Mouse (Mus musculus) embryonic facial prominence, embryonic 11.5 days (tissue): ENCODE measurements at regions not wholly inside any gene's neighbourhood (a gene's known extent, or its start where the extent isn't known, plus 50 kb on each side); places are given as distances from the start of the nearest gene placed in this dataset.

Source experiments
- ATAC-seq: fragments of 200-750 bp; cut with Nextera tagmentation; replicated peaks from 2 replicates; pipeline ENCODE4 v1.8.0; 2017; ENCODE audit warnings: low read depth; ENCODE audit not compliant: insufficient number of reproducible peaks, low FRiP score, low TSS enrichment
- DNase-seq: peaks from one replicate; pipeline ENCODE4 v3.0.0-alpha.2; 2015; ENCODE audit warnings: low spot score
- H3K27ac ChIP-seq: fragments of 300-500 bp; sonication (generic); replicated peaks from 2 replicates; pipeline ENCODE4 v1.5.1; 2014; ENCODE audit warnings: mild to moderate bottlenecking, low read depth, low read length, control low read depth
- H3K27me3 ChIP-seq: fragments of 300-500 bp; sonication (generic); 2 replicates; pipeline ENCODE4 v1.6.1; 2014; ENCODE audit warnings: mild to moderate bottlenecking, low read length, moderate library complexity, mixed read lengths; ENCODE audit not compliant: control insufficient read depth, insufficient read depth
- H3K36me3 ChIP-seq: fragments of 300-500 bp; sonication (generic); replicated peaks from 2 replicates; pipeline ENCODE4 v1.6.1; 2014; ENCODE audit warnings: low read depth, mild to moderate bottlenecking, low read length, moderate library complexity, mixed read lengths; ENCODE audit not compliant: control insufficient read depth, insufficient read depth
- H3K4me1 ChIP-seq: fragments of 300-500 bp; sonication (generic); 2 replicates; pipeline ENCODE4 v1.6.1; 2014; ENCODE audit warnings: low read length, mixed read lengths; ENCODE audit not compliant: control insufficient read depth, insufficient read depth
- H3K4me2 ChIP-seq: fragments of 300-500 bp; sonication (generic); 2 replicates; pipeline ENCODE4 v1.6.1; 2014; ENCODE audit warnings: low read depth, mild to moderate bottlenecking, control low read depth, low read length, moderate library complexity
- H3K4me3 ChIP-seq: fragments of 300-500 bp; sonication (generic); 2 replicates; pipeline ENCODE4 v1.5.1; 2014; ENCODE audit warnings: low read depth, low read length, control low read depth
- H3K9ac ChIP-seq: fragments of 300-500 bp; sonication (generic); replicated peaks from 2 replicates; pipeline ENCODE4 v1.6.1; 2014; ENCODE audit warnings: mild to moderate bottlenecking, control low read depth, low read length
- H3K9me3 ChIP-seq: fragments of 300-500 bp; sonication (generic); replicated peaks from 2 replicates; pipeline ENCODE4 v1.6.1; 2016; ENCODE audit warnings: mild to moderate bottlenecking, low read length, inconsistent platforms, mixed read lengths; ENCODE audit not compliant: control insufficient read depth
- WGBS: fragments of 180-500 bp; shearing (Covaris S2); extraction: QIAGEN DNeasy Blood & Tissue Kit; methylation state at CpG from one replicate; pipeline ENCODE4 v1.1.7; 2014; 5-methylcytosine and 5-hydroxymethylcytosine counted together

DNA sequence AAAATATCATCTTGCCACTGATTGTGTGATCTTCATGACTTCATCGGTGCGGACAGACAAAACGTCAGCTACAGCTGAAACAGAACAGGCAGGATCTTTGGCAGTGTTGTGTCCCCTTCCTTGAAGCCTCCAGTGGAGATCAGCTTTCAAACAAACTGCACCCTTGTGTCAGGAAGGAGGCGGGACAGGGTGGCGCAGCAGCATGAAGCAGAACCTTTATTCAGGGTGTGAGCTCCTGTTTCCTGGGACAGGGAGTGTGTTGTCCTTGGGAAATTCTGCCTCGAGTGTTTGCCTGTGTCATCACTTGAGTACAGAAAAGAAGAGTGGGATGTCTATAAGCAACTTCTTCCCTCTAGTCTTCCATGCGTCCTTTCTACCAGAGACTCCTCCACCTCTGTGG lies 232.7 kb upstream of the A1bg start:
- H3K4me3 ChIP-seq = no peak overlapping the region
- no peaks in the 10 kb centered on the region for H3K36me3 ChIP-seq
- 46% methylated on average over 7 of the region's 7 CpGs for WGBS
- H3K27me3 ChIP-seq = no peaks in the 10 kb centered on the region
- no peak overlapping the region for H3K4me2 ChIP-seq
- ATAC-seq (no peak), DNase-seq (no peak)
- H3K9ac ChIP-seq = no peak overlapping the region
- no peaks in the 10 kb centered on the region for H3K9me3 ChIP-seq
- H3K4me1 ChIP-seq = no peaks in the 10 kb centered on the region
- H3K27ac ChIP-seq = no peak overlapping the region

- Histone ChIP-seq H3K4me3 (no peak overlapping the region), H3K9me3 (no peaks in the 10 kb centered on the region), H3K36me3 (no peaks in the 10 kb centered on the region), H3K9ac (no peak overlapping the region), H3K4me2 (no peak overlapping the region), H3K27ac (no peak overlapping the region), H3K4me1 (no peaks in the 10 kb centered on the region), H3K27me3 (no peaks in the 10 kb centered on the region)
- WGBS = 85% methylated on average over 12 of the region's 12 CpGs
- ATAC-seq = no peak
- no peak for DNase-seq
These were observed 231.4 kb upstream of the A1bg start for GRCm38 (mm10) chr15:61154166-61154565.

- Histone ChIP-seq H3K4me3 (no peak overlapping the region), H3K36me3 (no peaks in the 10 kb centered on the region), H3K4me1 (no peaks in the 10 kb centered on the region), H3K27me3 (no peaks in the 10 kb centered on the region), H3K27ac (no peak overlapping the region), H3K9me3 (no peaks in the 10 kb centered on the region), H3K9ac (no peak overlapping the region), H3K4me2 (no peak overlapping the region)
- no peak for ATAC-seq
- DNase-seq = no peak
- WGBS = 80% methylated on average over 3 of the region's 3 CpGs
These were observed 220.0 kb upstream of the A1bg start for GRCm38 (mm10) chr15:61142851-61143250.

- DNase-seq = no peak
- 87% methylated on average over 5 of the region's 5 CpGs for WGBS
These were observed 216.3 kb upstream of the A1bg start for GRCm38 (mm10) chr15:61139151-61139550.

GRCm38 (mm10) chr15:61136781-61137180 lies 214.0 kb upstream of the A1bg start:
- no peaks in the 10 kb centered on the region for H3K4me1 ChIP-seq
- no peak overlapping the region for H3K4me2 ChIP-seq
- H3K27me3 ChIP-seq = no peaks in the 10 kb centered on the region
- ATAC-seq = no peak
- H3K36me3 ChIP-seq = no peaks in the 10 kb centered on the region
- WGBS = 79% methylated on average over 2 of the region's 2 CpGs
- H3K9me3 ChIP-seq = no peaks in the 10 kb centered on the region
- no peak overlapping the region for H3K4me3 ChIP-seq
- DNase-seq = no peak
- H3K27ac ChIP-seq = no peak overlapping the region
- no peak overlapping the region for H3K9ac ChIP-seq

More at GRCm38 (mm10) chr15:61139151-61139550, 216.3 kb upstream of the A1bg start:
- no peak overlapping the region for H3K4me3 ChIP-seq
- H3K27me3 ChIP-seq = no peaks in the 10 kb centered on the region
- ATAC-seq = no peak
- H3K4me1 ChIP-seq = no peaks in the 10 kb centered on the region
- no peak overlapping the region for H3K4me2 ChIP-seq
- H3K9ac ChIP-seq = no peak overlapping the region
- H3K9me3 ChIP-seq = no peaks in the 10 kb centered on the region
- H3K27ac ChIP-seq = no peak overlapping the region
- no peaks in the 10 kb centered on the region for H3K36me3 ChIP-seq

DNA sequence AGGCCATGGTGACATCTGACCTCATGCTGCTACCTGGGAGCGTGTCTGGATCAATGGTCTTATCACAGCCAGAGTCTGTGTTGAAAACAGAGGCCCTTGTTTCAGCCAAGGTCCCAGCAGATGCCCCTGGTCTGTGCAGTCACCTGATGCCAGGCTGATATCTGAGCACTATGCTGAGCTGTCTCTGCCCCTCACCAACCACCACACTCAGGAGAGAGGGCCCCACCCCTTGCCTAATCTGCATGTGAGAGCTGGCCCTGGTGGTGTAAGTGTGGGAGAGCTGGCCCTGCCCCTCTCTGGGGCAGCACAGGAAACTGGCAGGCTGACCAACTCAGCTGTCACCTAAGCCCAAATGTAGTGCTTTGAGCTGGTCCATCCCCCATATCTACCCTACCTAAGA lies 210.5 kb upstream of the A1bg start:
- no peak overlapping the region for H3K27ac ChIP-seq
- H3K9ac ChIP-seq = no peak overlapping the region
- no peaks in the 10 kb centered on the region for H3K4me1 ChIP-seq
- H3K9me3 ChIP-seq = no peaks in the 10 kb centered on the region
- no peak overlapping the region for H3K4me2 ChIP-seq
- no peak overlapping the region for H3K4me3 ChIP-seq
- no peaks in the 10 kb centered on the region for H3K27me3 ChIP-seq
- H3K36me3 ChIP-seq = no peaks in the 10 kb centered on the region
- no peak for ATAC-seq
- WGBS = 77% methylated on average over 1 of the region's 1 CpGs
- no peak for DNase-seq

DNA sequence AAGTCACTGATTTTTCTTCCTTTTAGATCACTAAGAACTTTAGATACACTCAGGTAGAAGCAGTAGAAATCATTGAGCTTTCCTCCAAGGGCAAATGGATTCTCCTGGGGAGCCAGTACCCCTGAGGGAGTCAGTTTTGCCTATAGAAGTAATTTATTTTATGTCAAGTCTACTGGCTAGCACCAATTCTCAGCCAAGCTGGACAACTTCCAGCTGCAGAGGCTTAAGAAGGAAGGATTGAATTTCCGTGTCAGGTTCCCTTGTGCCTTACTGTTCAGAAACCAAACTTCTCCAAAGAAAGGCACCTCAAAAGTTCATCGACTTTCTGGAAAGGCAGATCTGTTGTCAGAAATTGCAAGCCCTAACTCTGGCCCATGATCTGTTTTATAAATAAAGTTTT lies 205.2 kb upstream of the A1bg start:
- no peaks in the 10 kb centered on the region for H3K36me3 ChIP-seq
- H3K4me2 ChIP-seq = no peak overlapping the region
- no peaks in the 10 kb centered on the region for H3K4me1 ChIP-seq
- H3K27ac ChIP-seq = no peak overlapping the region
- ATAC-seq (no peak), DNase-seq (peak; percentile 27)
- H3K9me3 ChIP-seq = no peaks in the 10 kb centered on the region
- 63% methylated on average over 2 of the region's 2 CpGs for WGBS
- H3K9ac ChIP-seq = no peak overlapping the region
- H3K27me3 ChIP-seq = no peaks in the 10 kb centered on the region
- no peak overlapping the region for H3K4me3 ChIP-seq

- Histone ChIP-seq H3K9me3 (no peaks in the 10 kb centered on the region), H3K4me1 (no peaks in the 10 kb centered on the region), H3K4me3 (no peak overlapping the region), H3K36me3 (no peaks in the 10 kb centered on the region), H3K27me3 (no peaks in the 10 kb centered on the region), H3K4me2 (no peak overlapping the region), H3K27ac (no peak overlapping the region), H3K9ac (no peak overlapping the region)
- no peak for ATAC-seq
- no peak for DNase-seq
These were observed 204.3 kb upstream of the A1bg start for GRCm38 (mm10) chr15:61127130-61127529.

DNA sequence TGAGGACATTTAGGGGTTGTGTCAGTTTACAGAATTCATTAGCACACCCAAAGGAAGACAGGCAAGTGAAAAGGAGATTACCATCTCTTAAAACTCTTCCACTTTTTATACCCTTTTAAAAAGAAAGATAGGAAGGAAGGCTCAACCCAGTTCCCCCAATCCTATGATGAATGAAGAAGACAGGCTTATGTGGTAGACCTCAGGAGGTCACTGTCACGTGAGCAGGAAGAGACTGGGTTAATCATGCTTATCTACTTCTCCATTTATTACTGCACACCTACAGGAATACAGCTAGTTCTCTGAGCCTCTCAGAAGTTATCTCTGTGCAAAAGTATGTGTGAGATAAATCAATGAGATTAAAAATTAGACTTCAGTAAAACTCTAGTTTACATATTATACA lies 194.1 kb upstream of the A1bg start:
- no peak for DNase-seq
- WGBS = 50% methylated on average over 1 of the region's 1 CpGs
- Histone ChIP-seq H3K27ac (no peak overlapping the region), H3K9me3 (no peaks in the 10 kb centered on the region), H3K9ac (no peak overlapping the region), H3K36me3 (no peaks in the 10 kb centered on the region), H3K27me3 (no peaks in the 10 kb centered on the region), H3K4me3 (no peak overlapping the region), H3K4me1 (no peaks in the 10 kb centered on the region), H3K4me2 (no peak overlapping the region)
- no peak for ATAC-seq
